Mouse (Mus musculus) forebrain, embryonic 10.5 days (tissue): ENCODE results near the gene Lcor. TPM values are rescaled to one million over a fixed set of nuclear protein-coding genes. Genes with fewer than 3 reads are reported as not detected.
A peak's percentile ranks its signal among the peaks of the same experiment; 100 is the strongest.

Source experiments
- DNase-seq: peaks from one replicate; pipeline ENCODE4 v3.0.0-alpha.2; 2017; ENCODE audit warnings: low spot score; ENCODE audit errors: extremely low spot score
- H3K27ac ChIP-seq: fragments of 300-500 bp; sonication (generic); 2 replicates; pipeline ENCODE4 v1.5.1; 2016; ENCODE audit warnings: mild to moderate bottlenecking
- H3K27me3 ChIP-seq: fragments of 300-500 bp; sonication (generic); 2 replicates; pipeline ENCODE4 v1.6.1; 2016; ENCODE audit warnings: mild to moderate bottlenecking; ENCODE audit not compliant: poor library complexity, severe bottlenecking
- H3K36me3 ChIP-seq: fragments of 300-500 bp; sonication (generic); replicated peaks from 2 replicates; pipeline ENCODE4 v1.6.1; 2016; ENCODE audit warnings: mild to moderate bottlenecking, moderate library complexity
- H3K4me1 ChIP-seq: fragments of 300-500 bp; sonication (generic); 2 replicates; pipeline ENCODE4 v1.6.1; 2016
- H3K4me3 ChIP-seq: fragments of 300-500 bp; sonication (generic); 2 replicates; pipeline ENCODE4 v1.5.1; 2016; ENCODE audit warnings: mild to moderate bottlenecking, moderate library complexity
- H3K9me3 ChIP-seq: fragments of 300-500 bp; sonication (generic); 2 replicates; pipeline ENCODE4 v1.6.1; 2016; ENCODE audit warnings: mild to moderate bottlenecking, moderate library complexity
- WGBS: fragments of 180-500 bp; shearing (Covaris S2); methylation state at CpG from one replicate; pipeline ENCODE4 v1.1.7; 2016; 5-methylcytosine and 5-hydroxymethylcytosine counted together
- polyA plus RNA-seq: library from polyadenylated mRNA; unstranded; fragments of >200 nt; fragmentation: Nextera tagmentation; extraction: Ambion mirVana; gene quantifications from 2 replicates; pipeline ENCODE4 v1.2.1, GENCODE M21; 2016

Lcor gene
- polyA plus RNA-seq: 14.2 and 15.9 TPM in 2 replicates

- 0% methylated on average over 75 of the region's 92 CpGs for WGBS
- DNase-seq: peak; percentile 79
- no peaks in the 10 kb centered on the region for H3K36me3 ChIP-seq
- H3K4me3 ChIP-seq: peak within 1 kb of the TSS; percentile 97
- H3K27me3 ChIP-seq: no peaks in the 10 kb centered on the region; the same call in 1 of the 2 replicates
- no peaks in the 10 kb centered on the region for H3K9me3 ChIP-seq
- H3K4me1 ChIP-seq: peaks cover 34% of the 10 kb centered on the region
- peak within 1 kb of the TSS; percentile 99 for H3K27ac ChIP-seq
Measured at GRCm38 (mm10) chr19:41482190-41482908, at the start of gene Lcor. Gene Lcor (plus strand): TSS chr19:41482637.

GRCm38 (mm10) chr19:41435366-41435765, 47.1 kb upstream of the Lcor start:
- WGBS: 89% methylated on average over 10 of the region's 10 CpGs
- Histone ChIP-seq H3K27ac (no peak overlapping the region), H3K9me3 (no peaks in the 10 kb centered on the region), H3K36me3 (no peaks in the 10 kb centered on the region), H3K27me3 (no peaks in the 10 kb centered on the region), H3K4me3 (no peak overlapping the region), H3K4me1 (no peaks in the 10 kb centered on the region)
- DNase-seq: no peak

GRCm38 (mm10) chr19:41436461-41436860, 46.0 kb upstream of the Lcor start:
- peaks cover 8% of the 10 kb centered on the region for H3K27me3 ChIP-seq
- H3K27ac ChIP-seq: no peak overlapping the region
- peaks cover 5% of the 10 kb centered on the region for H3K4me1 ChIP-seq
- no peak for DNase-seq
- no peaks in the 10 kb centered on the region for H3K9me3 ChIP-seq
- no peaks in the 10 kb centered on the region for H3K36me3 ChIP-seq
- WGBS: 92% methylated on average over 9 of the region's 9 CpGs
- no peak overlapping the region for H3K4me3 ChIP-seq

GRCm38 (mm10) chr19:41438953-41439352, 43.5 kb upstream of the Lcor start:
- no peak for DNase-seq
- Histone ChIP-seq H3K9me3 (no peaks in the 10 kb centered on the region), H3K27me3 (peaks cover 30% of the 10 kb centered on the region), H3K4me3 (no peak overlapping the region), H3K4me1 (peaks cover 16% of the 10 kb centered on the region), H3K36me3 (no peaks in the 10 kb centered on the region), H3K27ac (no peak overlapping the region)
- 93% methylated on average over 6 of the region's 6 CpGs for WGBS

- no peaks in the 10 kb centered on the region for H3K9me3 ChIP-seq
- H3K27me3 ChIP-seq: peaks cover 30% of the 10 kb centered on the region
- H3K36me3 ChIP-seq: no peaks in the 10 kb centered on the region
- peaks cover 29% of the 10 kb centered on the region for H3K4me1 ChIP-seq
- no peak overlapping the region for H3K27ac ChIP-seq
- no peak for DNase-seq
- 8% methylated on average over 3 of the region's 3 CpGs for WGBS
- no peak overlapping the region for H3K4me3 ChIP-seq
Measured at GRCm38 (mm10) chr19:41441446-41441845, 41.0 kb upstream of the Lcor start.

GRCm38 (mm10) chr19:41441911-41442607, 40.4 kb upstream of the Lcor start:
- no peak for DNase-seq
- Histone ChIP-seq H3K9me3 (no peaks in the 10 kb centered on the region), H3K36me3 (no peaks in the 10 kb centered on the region), H3K27me3 (peaks cover 30% of the 10 kb centered on the region), H3K4me3 (peak overlapping the region; percentile 17; the same call in 1 of the 2 replicates), H3K4me1 (peaks cover 29% of the 10 kb centered on the region), H3K27ac (no peak overlapping the region)
- 21% methylated on average over 20 of the region's 20 CpGs for WGBS

GRCm38 (mm10) chr19:41442608-41442969, 39.8 kb upstream of the Lcor start:
- Histone ChIP-seq H3K4me1 (peaks cover 29% of the 10 kb centered on the region), H3K27ac (no peak overlapping the region), H3K27me3 (peaks cover 30% of the 10 kb centered on the region), H3K9me3 (no peaks in the 10 kb centered on the region), H3K36me3 (no peaks in the 10 kb centered on the region), H3K4me3 (peak overlapping the region; percentile 17; the same call in 1 of the 2 replicates)
- WGBS: 15% methylated on average over 6 of the region's 6 CpGs
- peak; percentile 64 for DNase-seq

- 72% methylated on average over 8 of the region's 8 CpGs for WGBS
- Histone ChIP-seq H3K4me1 (peaks cover 33% of the 10 kb centered on the region), H3K27me3 (peaks cover 30% of the 10 kb centered on the region), H3K9me3 (no peaks in the 10 kb centered on the region), H3K36me3 (no peaks in the 10 kb centered on the region), H3K27ac (no peak overlapping the region), H3K4me3 (no peak overlapping the region)
- DNase-seq: no peak
Measured at GRCm38 (mm10) chr19:41444491-41444890, 37.9 kb upstream of the Lcor start.

- 75% methylated on average over 10 of the region's 10 CpGs for WGBS
- Histone ChIP-seq H3K36me3 (no peaks in the 10 kb centered on the region), H3K9me3 (no peaks in the 10 kb centered on the region), H3K4me3 (no peak overlapping the region), H3K4me1 (peaks cover 38% of the 10 kb centered on the region), H3K27me3 (peaks cover 30% of the 10 kb centered on the region), H3K27ac (no peak overlapping the region)
- no peak for DNase-seq
Measured at GRCm38 (mm10) chr19:41445013-41445610, 37.3 kb upstream of the Lcor start.

- no peak overlapping the region for H3K4me3 ChIP-seq
- H3K27me3 ChIP-seq: peaks cover 29% of the 10 kb centered on the region
- no peak overlapping the region for H3K27ac ChIP-seq
- no peaks in the 10 kb centered on the region for H3K9me3 ChIP-seq
- DNase-seq: no peak
- H3K4me1 ChIP-seq: peaks cover 38% of the 10 kb centered on the region
- WGBS: 56% methylated on average over 5 of the region's 5 CpGs
- no peaks in the 10 kb centered on the region for H3K36me3 ChIP-seq
Measured at GRCm38 (mm10) chr19:41445723-41446122, 36.7 kb upstream of the Lcor start.

- H3K4me3 ChIP-seq: no peak overlapping the region
- peaks cover 31% of the 10 kb centered on the region for H3K4me1 ChIP-seq
- H3K27ac ChIP-seq: no peak overlapping the region
- H3K36me3 ChIP-seq: no peaks in the 10 kb centered on the region
- no peak for DNase-seq
- 89% methylated on average over 2 of the region's 2 CpGs for WGBS
- peaks cover 17% of the 10 kb centered on the region for H3K27me3 ChIP-seq
- no peaks in the 10 kb centered on the region for H3K9me3 ChIP-seq
Measured at GRCm38 (mm10) chr19:41447166-41447565, 35.3 kb upstream of the Lcor start.

GRCm38 (mm10) chr19:41447760-41448159, 34.7 kb upstream of the Lcor start:
- no peak for DNase-seq
- Histone ChIP-seq H3K4me1 (peaks cover 29% of the 10 kb centered on the region), H3K9me3 (no peaks in the 10 kb centered on the region), H3K27ac (no peak overlapping the region), H3K4me3 (no peak overlapping the region), H3K36me3 (no peaks in the 10 kb centered on the region), H3K27me3 (peaks cover 11% of the 10 kb centered on the region)
- 85% methylated on average over 2 of the region's 2 CpGs for WGBS
